Mouse (Mus musculus): Measurements from ENCODE around the gene Sars2.

DNA sequence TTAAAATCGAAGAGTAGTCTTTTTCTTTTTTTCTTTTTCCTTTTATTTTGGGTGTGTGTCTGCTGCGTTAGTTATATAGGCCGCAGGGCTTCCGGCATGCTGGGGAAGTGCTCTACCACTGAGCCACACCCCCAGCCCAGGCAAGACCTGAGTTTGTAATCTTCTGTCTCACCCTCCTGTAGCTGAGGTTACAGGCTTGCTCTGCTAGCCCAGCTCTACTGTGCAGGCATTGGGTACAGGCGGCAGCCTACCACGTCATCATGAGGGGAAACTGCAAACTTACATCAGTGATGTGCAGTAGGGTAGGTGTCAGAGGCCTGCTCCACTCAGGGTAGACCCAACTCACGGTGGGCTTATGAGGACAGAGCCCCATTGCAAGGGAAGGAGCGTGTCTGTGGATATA, 39.5 kb downstream of the Sars2 start:
- no peak for TF ChIP-seq POLR2A (IDR thresholded peaks at IDR 0.05; ENCODE audit: borderline replicate concordance, control insufficient read depth, low read depth, low read length)
- no peak for TF ChIP-seq CTCF (IDR thresholded peaks at IDR 0.05; ENCODE audit: control insufficient read depth, insufficient read depth, low read length)

Data from bone marrow, adult 2 months (tissue).